Mouse (Mus musculus) cerebellum, postnatal 14 days (tissue): ENCODE data around the gene Frem1.

Experiments used
- DNase-seq, 2 experiments: peaks; one replicate each; pipeline ENCODE4 v3.0.0; 2021; ENCODE audit warnings: mixed read lengths in 2 of 2

The Frem1 gene

DNA sequence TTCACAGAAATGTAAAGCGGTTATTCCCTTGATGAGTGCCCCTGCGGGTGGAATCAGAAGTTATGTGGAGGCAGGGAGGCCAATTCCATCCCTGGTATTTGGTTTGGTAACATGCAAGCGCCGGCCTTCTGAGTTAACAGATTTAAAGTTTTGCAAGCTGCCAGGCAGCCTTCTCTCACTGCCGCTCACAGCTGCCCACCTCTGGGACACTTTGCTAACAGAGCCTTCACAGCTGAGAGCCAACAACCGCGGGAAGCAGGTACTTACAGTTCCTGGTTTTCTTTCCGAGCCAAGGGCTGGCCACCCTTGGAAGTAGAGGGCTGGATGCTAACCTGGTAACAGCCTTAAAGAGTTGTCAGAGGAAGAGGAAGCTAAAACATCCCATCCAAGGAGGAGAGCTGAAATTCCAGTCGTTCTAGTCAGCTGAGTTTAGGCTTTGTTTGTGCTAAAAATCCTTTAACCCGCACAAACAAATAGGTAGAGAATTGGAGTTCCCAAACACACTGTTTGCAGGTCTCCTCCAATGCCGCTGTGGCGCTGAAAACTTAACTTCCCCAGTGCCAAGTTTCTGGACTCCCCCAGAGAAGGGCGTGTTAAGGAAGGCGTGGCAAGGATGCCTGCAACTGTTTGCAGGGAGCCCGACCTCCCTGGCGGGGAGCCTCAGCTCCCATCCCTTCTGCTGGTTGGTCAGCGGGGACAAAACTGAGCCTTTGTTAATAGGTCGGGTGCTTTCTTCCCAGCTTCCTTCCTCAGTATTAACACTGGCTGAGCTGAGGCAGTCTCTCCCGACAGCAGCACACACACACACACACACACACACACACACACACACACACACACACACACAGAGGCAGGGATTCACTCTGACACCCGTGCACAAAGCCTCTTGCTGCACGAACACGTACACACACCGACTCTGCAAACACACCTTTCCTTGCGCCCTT lies at the start of gene Frem1:
TSS of gene Frem1 (minus strand) at position 706 of the 944 bp plus-strand sequence.
- peak in 1 of 2 experiments; percentile 20 for DNase-seq

- no peak for DNase-seq
Measured at GRCm38 (mm10) chr4:83099025-83099424, 46.9 kb upstream of the Frem1 start.

GRCm38 (mm10) chr4:83093941-83094340 lies 41.8 kb upstream of the Frem1 start:
- no peak for DNase-seq

GRCm38 (mm10) chr4:83090691-83091448 lies 38.7 kb upstream of the Frem1 start:
- DNase-seq: peak; percentile 82 to 88

GRCm38 (mm10) chr4:83080364-83081174 lies 28.4 kb upstream of the Frem1 start:
- no peak for DNase-seq

DNA sequence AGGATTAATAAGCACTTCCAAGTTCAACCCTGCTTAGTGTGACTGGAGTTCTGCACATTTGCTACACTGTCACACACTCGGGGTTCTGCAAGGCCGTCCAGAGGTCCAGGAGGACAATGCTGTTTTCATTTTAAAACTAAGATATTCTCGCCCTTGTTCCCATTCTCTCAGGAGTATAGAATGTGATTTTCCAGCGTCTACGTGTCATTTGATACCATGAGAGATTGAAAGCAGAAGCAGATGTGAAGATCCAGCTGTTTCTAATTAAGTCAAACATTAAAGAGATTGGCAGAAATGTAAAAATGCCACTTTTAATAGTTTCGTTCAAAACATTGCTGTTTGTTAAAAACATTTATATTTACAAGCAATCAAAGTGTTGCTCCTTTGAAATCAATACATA lies 12.1 kb upstream of the Frem1 start:
- DNase-seq: no peak

DNA sequence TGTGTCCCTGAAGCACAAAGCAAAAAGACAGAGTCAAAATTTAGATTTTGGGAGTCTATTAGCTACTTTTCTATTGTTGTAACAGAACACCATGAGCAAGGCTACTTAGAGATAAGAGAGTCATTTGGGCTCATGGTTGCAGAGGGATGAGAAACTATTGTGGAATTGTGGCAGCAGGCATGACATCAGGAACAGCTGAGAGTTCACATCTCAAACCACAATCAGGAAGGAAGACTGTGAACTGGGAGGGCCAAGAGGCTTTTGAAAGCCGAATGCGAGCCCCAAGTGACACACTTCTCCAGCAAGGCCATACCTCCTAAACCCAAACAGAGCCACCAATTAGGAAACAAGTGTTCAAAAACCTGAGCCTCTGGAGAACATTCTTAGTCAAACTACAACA lies 9.4 kb upstream of the Frem1 start:
- no peak for DNase-seq

DNA sequence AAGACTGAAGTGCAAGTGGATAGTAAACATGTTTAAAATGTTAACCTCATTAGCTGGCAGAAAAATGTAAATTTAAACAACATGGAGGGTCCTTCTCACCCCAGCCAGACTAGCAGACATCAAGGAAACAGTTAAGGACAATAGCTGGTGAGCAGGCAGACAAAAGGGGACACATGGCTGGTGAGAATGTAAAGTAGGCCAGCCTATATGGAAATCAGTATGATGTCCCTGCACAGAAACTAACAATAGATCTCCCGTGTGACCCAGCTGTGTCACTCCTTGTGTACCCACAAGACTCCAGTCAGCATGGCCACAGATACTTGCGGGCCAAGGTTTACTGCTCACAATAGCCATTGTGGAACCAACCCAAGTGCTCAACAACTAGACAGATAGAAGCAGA lies 6.5 kb upstream of the Frem1 start:
- DNase-seq: no peak

GRCm38 (mm10) chr4:83058182-83058581 lies 6.0 kb upstream of the Frem1 start:
- no peak for DNase-seq

DNA sequence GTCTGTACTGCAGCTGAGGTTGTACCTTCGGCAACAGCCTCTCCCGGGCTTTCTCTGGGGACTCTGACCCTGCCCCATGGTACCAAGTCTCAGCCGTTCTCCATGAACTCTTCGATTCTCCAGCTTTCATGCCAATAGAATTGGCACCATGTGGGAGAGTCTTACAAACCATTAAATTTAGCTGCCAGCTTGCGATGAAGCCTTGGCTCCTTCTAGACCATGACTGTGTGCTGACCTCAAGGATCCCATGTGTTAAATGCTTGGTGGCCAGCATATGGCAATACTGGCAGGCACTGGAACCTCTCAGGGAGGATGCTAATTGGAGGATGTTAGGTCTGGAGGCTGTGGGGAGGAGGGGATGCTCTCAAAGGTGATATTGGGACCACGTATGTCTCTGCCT lies 4.4 kb upstream of the Frem1 start:
- DNase-seq: peak; percentile 68 to 77

DNA sequence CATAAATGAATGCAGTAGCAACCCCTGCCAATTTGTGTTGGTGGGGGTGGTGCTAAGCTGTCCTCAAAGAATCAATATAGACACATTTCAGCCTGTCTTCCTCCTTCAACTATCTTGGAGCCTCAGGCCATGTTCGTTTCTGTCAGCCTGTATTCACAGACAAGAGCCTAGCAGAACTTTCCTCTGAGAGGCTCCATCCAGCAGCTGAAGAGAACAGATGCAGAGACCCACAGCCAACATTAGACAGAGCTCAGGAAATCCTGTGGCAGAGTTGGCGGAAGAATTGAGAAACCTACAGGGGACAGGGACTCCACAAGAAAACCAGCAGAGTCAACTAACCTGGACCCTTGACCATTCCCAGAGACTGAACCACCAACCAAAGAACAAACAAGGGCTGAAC lies 3.3 kb upstream of the Frem1 start:
- DNase-seq: no peak

DNA sequence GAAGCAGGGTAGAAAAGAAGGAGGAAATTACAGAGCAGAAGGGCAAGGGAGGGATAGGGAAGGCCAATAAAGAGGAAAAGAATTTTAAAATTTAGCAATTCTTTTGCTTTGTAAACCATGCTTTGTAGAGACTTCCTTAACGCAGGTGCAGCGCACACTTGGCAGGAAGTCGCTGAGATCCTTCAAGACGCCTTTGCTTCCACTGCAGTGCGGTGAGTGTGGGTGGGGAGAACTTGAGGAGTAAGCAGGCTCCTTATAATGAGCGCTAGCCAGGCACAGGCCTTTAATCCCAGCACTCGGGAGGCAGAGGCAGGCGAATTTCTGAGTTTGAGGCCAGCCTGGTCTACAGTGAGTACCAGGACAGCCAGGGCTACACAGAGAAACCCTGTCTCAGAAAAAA lies 1.1 kb upstream of the Frem1 start:
- no peak for DNase-seq

DNA sequence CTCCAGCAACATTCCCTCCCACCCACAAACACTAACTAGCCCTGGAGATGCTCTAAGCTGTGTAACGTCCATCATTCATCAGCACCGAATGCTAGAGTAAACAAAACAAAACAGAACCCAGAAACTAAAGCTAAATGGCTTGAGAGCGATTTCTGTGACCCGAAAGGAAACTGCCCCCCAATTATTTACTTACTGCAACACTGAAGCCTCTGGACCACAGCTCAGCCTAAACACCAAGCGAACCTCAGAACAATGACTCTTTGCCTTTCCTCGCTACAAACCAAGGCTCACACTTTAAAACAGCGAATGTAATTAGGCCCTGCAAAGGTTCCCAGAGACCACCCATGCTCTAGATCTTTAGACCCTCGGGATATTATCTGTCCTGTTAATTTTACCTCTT lies 963 bp downstream of the Frem1 start:
- DNase-seq: no peak

DNA sequence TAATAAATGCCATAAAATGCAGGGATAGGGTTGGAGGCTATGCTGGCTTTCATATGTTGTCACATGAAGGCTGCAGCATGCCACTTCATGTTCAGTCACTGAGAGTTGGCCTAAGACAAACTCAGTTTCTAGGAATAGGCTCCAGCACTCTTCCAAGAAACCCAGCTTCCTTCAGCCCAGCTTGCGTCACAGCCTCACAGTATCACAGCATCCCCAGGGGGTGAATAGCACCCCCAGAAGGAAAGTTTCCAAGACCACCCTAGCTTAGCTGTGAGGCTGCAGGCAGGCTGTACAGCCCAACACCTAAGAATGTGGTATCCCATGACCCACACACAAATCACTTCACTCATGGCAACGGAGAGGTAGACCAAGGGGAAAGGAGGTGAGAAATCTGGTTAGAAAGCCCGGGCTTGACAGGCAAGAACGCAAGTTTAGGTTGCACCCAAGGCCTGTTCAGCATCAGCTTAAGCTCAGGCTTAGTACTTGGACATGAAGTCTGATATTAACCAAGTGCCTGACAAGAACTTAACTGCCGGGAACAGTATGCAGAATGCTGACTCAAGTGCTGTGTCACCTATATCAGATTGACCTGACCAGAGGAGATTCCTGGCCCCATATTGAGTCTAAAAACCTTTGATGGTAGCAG lies 1.9 kb downstream of the Frem1 start:
- no peak for DNase-seq

GRCm38 (mm10) chr4:83049288-83049687 lies 2.9 kb downstream of the Frem1 start:
- no peak for DNase-seq

DNA sequence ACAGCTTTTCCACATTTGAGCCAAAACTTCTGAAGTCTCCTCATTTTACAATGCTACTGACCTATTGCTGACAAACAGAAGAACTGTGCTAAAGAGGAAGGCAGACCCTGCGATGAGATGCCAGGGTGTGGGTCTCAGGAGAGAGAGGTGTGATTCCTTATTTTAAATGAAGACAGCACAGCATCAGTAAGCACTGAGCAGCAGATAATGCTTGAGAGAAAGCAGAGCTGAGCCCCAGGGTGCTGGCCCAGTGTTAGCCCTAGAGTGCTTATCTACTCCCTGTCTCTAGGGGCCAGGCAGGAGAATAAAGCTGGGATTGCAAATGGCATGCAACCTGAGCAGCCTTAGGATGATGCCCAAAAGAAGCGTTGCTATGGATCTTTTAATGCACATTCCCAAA lies 3.6 kb downstream of the Frem1 start:
- DNase-seq: no peak

- no peak for DNase-seq
Measured at GRCm38 (mm10) chr4:83046806-83047205, 5.3 kb downstream of the Frem1 start.

GRCm38 (mm10) chr4:83046069-83046468 lies 6.1 kb downstream of the Frem1 start:
- DNase-seq: no peak

DNA sequence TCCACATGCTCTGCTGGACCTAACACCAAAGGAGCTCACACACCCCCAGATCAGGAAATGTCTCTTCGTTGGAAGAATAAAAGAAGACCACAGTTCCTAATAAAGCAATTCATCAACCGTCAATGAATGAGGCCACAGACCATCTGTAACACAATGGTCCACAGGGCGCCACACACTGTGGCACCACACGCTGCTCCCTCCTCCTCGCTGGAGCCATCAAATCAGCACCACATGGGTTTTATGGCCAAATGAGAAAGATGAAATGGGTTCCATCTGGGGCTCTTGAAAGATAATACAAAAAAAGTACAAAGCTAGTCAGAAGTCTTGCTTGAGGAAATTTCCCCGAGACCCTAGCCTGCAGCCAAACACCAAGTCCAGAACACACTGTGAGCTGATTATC lies 6.9 kb downstream of the Frem1 start:
- DNase-seq: no peak

GRCm38 (mm10) chr4:83040780-83041179 lies 11.4 kb downstream of the Frem1 start:
- DNase-seq: no peak

DNA sequence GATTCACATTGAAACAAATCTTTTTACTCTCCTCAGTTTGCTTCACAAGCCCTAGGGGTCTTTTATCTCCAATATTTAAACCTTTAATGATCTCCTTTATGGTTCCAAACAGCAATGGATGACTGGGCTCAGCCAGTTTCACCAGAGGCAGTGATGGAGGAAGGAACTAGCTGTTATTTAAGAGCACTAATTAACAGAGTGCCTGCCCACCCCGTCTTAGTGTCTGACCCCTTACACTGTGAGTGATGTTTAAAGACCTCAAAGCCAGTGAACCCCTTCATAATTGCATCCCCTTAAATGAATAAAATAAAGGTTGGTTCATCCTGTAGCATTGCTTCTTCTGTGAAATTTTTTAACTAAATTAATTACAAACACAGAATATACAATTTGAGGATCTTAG lies 19.4 kb downstream of the Frem1 start:
- no peak for DNase-seq

- no peak for DNase-seq
Measured at GRCm38 (mm10) chr4:83031591-83031990, 20.5 kb downstream of the Frem1 start.

DNA sequence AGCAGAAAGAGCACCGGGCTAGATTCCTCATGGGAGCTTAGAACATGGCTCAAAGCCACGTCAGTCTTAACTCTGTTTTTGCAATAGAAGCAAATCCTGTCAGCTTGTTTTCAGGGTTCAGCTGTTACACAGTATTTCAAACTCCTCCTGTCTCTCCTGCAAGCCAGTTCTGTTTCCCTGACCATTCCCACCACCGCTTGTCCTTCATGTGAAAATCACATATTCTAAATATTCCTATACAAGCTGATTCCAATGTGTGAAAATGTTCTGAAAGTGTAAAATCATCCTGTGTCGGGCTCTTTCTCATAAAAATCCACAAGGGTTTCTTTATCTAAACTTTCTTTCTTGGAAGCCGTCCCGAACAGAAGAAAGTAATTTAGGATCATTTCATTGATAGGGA lies 22.0 kb downstream of the Frem1 start:
- DNase-seq: no peak
